Mouse (Mus musculus): Measurements from ENCODE around the gene Lrrc4. TPM values are rescaled to one million over a fixed set of nuclear protein-coding genes. Genes with fewer than 3 reads are reported as not detected.
A peak's percentile ranks its signal among the peaks of the same experiment; 100 is the strongest.

Gene Lrrc4
- polyA plus RNA-seq, 1 experiment from 2014 or later, result 6.7 TPM

DNA sequence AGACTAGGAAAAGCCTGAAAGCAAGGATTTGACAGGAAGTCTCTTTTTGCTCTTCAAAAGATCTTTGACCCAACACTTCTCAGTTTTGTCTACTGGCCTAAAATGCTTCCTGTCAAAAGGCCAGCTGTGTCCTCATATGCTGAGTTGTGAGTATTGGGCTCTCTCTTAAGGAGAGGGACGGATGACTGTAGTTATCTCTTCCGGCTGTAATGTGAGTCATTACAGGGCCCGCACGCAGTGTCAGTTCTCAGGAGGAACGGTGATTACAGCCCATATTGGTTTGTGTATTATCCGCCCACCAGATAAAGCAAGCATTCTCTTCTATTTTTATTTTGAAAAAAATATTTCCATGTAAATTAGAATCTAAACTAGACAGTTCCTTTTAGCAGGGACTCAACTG is 209.0 kb downstream of the Lrrc4 start:
- no peak for ATAC-seq
- H3K4me1 ChIP-seq (ENCODE audit: control insufficient read depth, insufficient read depth, low read length), result peaks cover 18% of the 10 kb centered on the region
- H3K36me3 ChIP-seq (ENCODE audit: control insufficient read depth, insufficient read depth, low read length), result no peaks in the 10 kb centered on the region
- 92% methylated on average over 6 of the region's 6 CpGs for WGBS
- no peak overlapping the region for H3K9ac ChIP-seq (ENCODE audit: low read depth, low read length)
- no peak overlapping the region for H3K4me2 ChIP-seq (ENCODE audit: low read length)
- H3K9me3 ChIP-seq (replicated peaks; ENCODE audit: control insufficient read depth, low read length, poor library complexity, severe bottlenecking), result no peaks in the 10 kb centered on the region
- H3K27ac ChIP-seq (ENCODE audit: low read length), result no peak overlapping the region
- no peak overlapping the region for H3K4me3 ChIP-seq (ENCODE audit: low read depth, low read length)
- no peaks in the 10 kb centered on the region for H3K27me3 ChIP-seq (ENCODE audit: control insufficient read depth, insufficient read depth, low read depth, low read length)

DNA sequence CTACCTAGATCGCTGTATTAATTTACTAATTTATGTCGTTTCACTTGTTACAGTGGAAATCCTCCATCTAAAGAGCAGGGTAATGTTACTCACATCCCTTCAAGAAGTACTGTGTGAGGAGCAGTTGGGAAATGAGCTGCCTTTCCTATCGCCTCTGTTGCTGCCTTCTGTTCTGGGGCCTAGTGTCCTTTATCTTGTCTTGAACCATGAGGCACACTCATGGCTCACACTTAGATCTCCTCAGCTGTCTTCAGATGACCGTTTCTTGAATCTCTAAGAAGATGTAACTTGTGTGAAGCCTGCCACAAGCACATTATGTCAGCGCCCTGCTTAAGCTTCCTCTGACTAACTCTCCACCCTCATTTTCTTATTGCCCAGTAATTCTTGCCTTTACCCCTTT is 209.6 kb downstream of the Lrrc4 start:
- H3K4me2 ChIP-seq (ENCODE audit: low read length), result no peak overlapping the region
- no peaks in the 10 kb centered on the region for H3K36me3 ChIP-seq (ENCODE audit: control insufficient read depth, insufficient read depth, low read length)
- no peak overlapping the region for H3K4me3 ChIP-seq (ENCODE audit: low read depth, low read length)
- no peaks in the 10 kb centered on the region for H3K27me3 ChIP-seq (ENCODE audit: control insufficient read depth, insufficient read depth, low read depth, low read length)
- no peak for ATAC-seq
- no peak overlapping the region for H3K27ac ChIP-seq (ENCODE audit: low read length)
- no peak overlapping the region for H3K9ac ChIP-seq (ENCODE audit: low read depth, low read length)
- H3K9me3 ChIP-seq (replicated peaks; ENCODE audit: control insufficient read depth, low read length, poor library complexity, severe bottlenecking), result no peaks in the 10 kb centered on the region
- peaks cover 18% of the 10 kb centered on the region for H3K4me1 ChIP-seq (ENCODE audit: control insufficient read depth, insufficient read depth, low read length)
- WGBS, result 94% methylated on average over 5 of the region's 5 CpGs

DNA sequence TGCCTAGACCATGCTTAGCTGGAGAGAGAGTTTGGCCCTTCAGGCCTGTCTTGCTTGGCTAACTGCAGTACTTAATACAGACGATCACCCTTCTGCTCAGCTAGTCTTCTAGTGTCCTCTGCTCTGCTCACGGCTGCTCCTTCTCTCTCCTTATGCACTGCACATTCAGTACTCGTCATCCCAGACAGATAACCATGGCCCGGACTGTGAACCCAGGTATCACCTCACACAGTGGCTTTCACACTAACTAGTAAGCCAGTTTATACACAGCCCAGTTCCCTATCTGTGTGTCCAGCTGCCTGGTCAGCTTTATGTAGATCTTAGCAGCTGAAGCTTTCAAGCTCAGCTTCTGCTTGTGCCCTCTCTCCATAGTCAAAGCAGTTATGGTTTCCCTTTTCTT is 210.1 kb downstream of the Lrrc4 start:
- no peak overlapping the region for H3K4me2 ChIP-seq (ENCODE audit: low read length)
- no peaks in the 10 kb centered on the region for H3K9me3 ChIP-seq (replicated peaks; ENCODE audit: control insufficient read depth, low read length, poor library complexity, severe bottlenecking)
- no peak overlapping the region for H3K4me3 ChIP-seq (ENCODE audit: low read depth, low read length)
- H3K9ac ChIP-seq (ENCODE audit: low read depth, low read length), result no peak overlapping the region
- H3K27ac ChIP-seq (ENCODE audit: low read length), result no peak overlapping the region
- no peaks in the 10 kb centered on the region for H3K36me3 ChIP-seq (ENCODE audit: control insufficient read depth, insufficient read depth, low read length)
- 87% methylated on average over 4 of the region's 4 CpGs for WGBS
- H3K27me3 ChIP-seq (ENCODE audit: control insufficient read depth, insufficient read depth, low read depth, low read length), result no peaks in the 10 kb centered on the region
- peaks cover 18% of the 10 kb centered on the region for H3K4me1 ChIP-seq (ENCODE audit: control insufficient read depth, insufficient read depth, low read length)
- no peak for ATAC-seq

DNA sequence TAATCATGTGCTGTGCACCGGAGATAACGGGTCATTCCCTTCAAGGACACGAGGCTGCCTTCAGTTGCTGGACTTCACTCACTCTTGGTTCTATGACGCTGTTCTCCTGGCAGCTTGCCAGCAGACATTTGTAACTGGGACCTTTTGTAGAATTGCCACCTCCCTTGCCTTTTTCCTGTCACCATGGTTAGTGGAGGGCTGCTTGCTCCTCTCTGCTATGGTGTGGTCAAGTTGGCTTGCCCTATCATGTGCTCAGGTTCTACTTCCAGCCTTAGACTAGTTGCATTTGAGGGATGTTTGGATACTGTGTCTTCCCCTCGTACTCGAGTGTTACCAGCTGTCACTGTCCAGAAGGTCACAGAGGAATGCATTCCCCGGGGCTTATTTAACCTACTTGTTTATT is 212.8 kb downstream of the Lrrc4 start:
- no peaks in the 10 kb centered on the region for H3K9me3 ChIP-seq (replicated peaks; ENCODE audit: control insufficient read depth, low read length, poor library complexity, severe bottlenecking)
- no peaks in the 10 kb centered on the region for H3K36me3 ChIP-seq (ENCODE audit: control insufficient read depth, insufficient read depth, low read length)
- no peak overlapping the region for H3K9ac ChIP-seq (ENCODE audit: low read depth, low read length)
- ATAC-seq, result peak; percentile 47; the same call in 1 of the 2 replicates
- H3K27me3 ChIP-seq (ENCODE audit: control insufficient read depth, insufficient read depth, low read depth, low read length), result no peaks in the 10 kb centered on the region
- H3K4me1 ChIP-seq (ENCODE audit: control insufficient read depth, insufficient read depth, low read length), result peaks cover 18% of the 10 kb centered on the region
- 42% methylated on average over 7 of the region's 7 CpGs for WGBS
- H3K27ac ChIP-seq (ENCODE audit: low read length), result no peak overlapping the region
- H3K4me3 ChIP-seq (ENCODE audit: low read depth, low read length), result no peak overlapping the region
- H3K4me2 ChIP-seq (ENCODE audit: low read length), result no peak overlapping the region

DNA sequence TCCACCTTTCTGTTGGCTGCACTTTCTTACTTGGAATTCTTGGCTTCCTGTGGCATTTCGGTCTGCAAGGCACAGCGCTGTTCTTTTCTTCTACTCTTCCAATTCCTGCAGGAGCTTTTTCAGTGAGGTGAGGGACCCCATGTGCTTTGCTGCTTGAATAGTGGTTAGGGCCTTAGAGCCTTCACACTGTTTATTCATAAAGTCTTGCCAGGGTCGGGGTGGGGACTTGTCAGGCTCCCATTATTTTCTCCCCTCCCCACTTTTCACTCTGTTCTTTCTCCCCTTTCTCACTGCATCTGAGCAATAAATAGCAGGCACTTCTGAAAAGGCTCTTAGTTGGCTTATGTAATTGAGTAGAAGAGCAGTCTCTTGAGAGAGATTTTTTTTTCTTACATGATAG is 213.2 kb downstream of the Lrrc4 start:
- WGBS, result 47% methylated on average over 3 of the region's 3 CpGs
- no peak overlapping the region for H3K4me2 ChIP-seq (ENCODE audit: low read length)
- H3K27ac ChIP-seq (ENCODE audit: low read length), result no peak overlapping the region
- H3K9me3 ChIP-seq (replicated peaks; ENCODE audit: control insufficient read depth, low read length, poor library complexity, severe bottlenecking), result no peaks in the 10 kb centered on the region
- no peak for ATAC-seq
- H3K9ac ChIP-seq (ENCODE audit: low read depth, low read length), result no peak overlapping the region
- no peaks in the 10 kb centered on the region for H3K36me3 ChIP-seq (ENCODE audit: control insufficient read depth, insufficient read depth, low read length)
- H3K4me1 ChIP-seq (ENCODE audit: control insufficient read depth, insufficient read depth, low read length), result peaks cover 18% of the 10 kb centered on the region
- no peak overlapping the region for H3K4me3 ChIP-seq (ENCODE audit: low read depth, low read length)
- H3K27me3 ChIP-seq (ENCODE audit: control insufficient read depth, insufficient read depth, low read depth, low read length), result no peaks in the 10 kb centered on the region

DNA sequence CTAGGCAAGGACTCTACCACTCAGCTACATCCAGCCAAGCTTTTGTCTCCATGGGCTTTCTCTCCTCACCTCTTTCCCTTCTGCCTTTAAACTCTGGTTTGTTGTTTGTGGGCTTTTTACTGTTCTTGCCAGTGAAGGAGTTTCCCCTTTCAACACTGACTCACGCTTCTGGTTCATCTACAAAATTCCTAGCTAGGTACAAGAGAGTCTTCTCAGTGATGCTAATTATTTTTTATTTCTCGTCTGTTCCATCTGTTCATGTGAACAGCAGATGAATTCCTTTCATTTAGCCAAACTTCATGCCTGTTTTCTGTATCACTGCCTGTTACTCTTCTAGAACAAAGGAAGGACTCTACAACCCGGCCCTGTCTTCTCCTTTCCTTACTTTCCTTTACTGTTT is 215.6 kb downstream of the Lrrc4 start:
- Histone ChIP-seq H3K4me1 (ENCODE audit: control insufficient read depth, insufficient read depth, low read length) (peaks cover 18% of the 10 kb centered on the region), H3K27ac (ENCODE audit: low read length) (no peak overlapping the region), H3K9me3 (replicated peaks; ENCODE audit: control insufficient read depth, low read length, poor library complexity, severe bottlenecking) (no peaks in the 10 kb centered on the region), H3K36me3 (ENCODE audit: control insufficient read depth, insufficient read depth, low read length) (no peaks in the 10 kb centered on the region), H3K27me3 (ENCODE audit: control insufficient read depth, insufficient read depth, low read depth, low read length) (no peaks in the 10 kb centered on the region), H3K4me2 (ENCODE audit: low read length) (no peak overlapping the region), H3K9ac (ENCODE audit: low read depth, low read length) (no peak overlapping the region), H3K4me3 (ENCODE audit: low read depth, low read length) (no peak overlapping the region)
- no peak for ATAC-seq
- 44% methylated on average over 3 of the region's 3 CpGs for WGBS

DNA sequence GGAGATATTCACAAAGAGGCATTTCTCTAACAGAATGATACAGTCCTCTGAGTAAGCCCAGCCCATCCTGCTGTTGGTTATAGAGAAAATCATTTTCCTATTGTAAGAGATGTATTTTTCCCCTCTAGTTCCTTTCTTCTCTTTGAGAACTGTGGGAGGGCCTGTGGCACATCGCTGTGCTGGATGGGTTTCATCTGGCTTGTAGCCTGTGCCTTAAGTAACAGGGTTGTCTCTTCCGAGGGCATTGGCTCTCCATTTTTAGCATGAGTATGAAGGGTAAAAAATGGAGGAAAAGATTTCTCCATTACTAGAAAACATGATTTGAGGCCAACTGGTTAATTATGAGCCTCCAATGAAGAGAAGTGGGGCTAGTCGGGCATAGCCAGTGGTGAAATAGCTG is 216.1 kb downstream of the Lrrc4 start:
- H3K4me1 ChIP-seq (ENCODE audit: control insufficient read depth, insufficient read depth, low read length), result peaks cover 18% of the 10 kb centered on the region
- no peak for ATAC-seq
- H3K9ac ChIP-seq (ENCODE audit: low read depth, low read length), result no peak overlapping the region
- 84% methylated on average over 3 of the region's 3 CpGs for WGBS
- H3K36me3 ChIP-seq (ENCODE audit: control insufficient read depth, insufficient read depth, low read length), result no peaks in the 10 kb centered on the region
- no peak overlapping the region for H3K4me3 ChIP-seq (ENCODE audit: low read depth, low read length)
- no peaks in the 10 kb centered on the region for H3K27me3 ChIP-seq (ENCODE audit: control insufficient read depth, insufficient read depth, low read depth, low read length)
- no peak overlapping the region for H3K4me2 ChIP-seq (ENCODE audit: low read length)
- H3K9me3 ChIP-seq (replicated peaks; ENCODE audit: control insufficient read depth, low read length, poor library complexity, severe bottlenecking), result no peaks in the 10 kb centered on the region
- no peak overlapping the region for H3K27ac ChIP-seq (ENCODE audit: low read length)

DNA sequence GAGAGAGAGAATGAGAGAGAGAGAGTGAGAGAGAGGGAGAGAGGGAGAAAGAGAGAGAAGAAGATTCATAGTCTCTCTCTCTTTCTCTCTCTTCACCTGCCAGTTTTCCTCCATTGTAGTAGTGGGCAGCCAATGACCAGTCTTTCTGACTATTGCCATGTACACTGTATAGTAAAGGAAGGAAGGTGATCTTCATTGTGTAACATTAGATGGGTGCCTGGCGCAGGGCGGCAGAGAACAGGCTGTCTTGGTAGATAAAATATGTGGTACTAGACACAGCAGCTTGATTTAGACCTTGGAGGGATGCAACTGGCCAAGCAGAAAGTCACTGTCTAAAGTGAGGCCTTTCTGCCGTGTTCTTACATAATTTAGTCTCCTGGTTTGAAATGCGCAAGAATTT is 216.7 kb downstream of the Lrrc4 start:
- Histone ChIP-seq H3K4me2 (ENCODE audit: low read length) (no peak overlapping the region), H3K36me3 (ENCODE audit: control insufficient read depth, insufficient read depth, low read length) (no peaks in the 10 kb centered on the region), H3K9me3 (replicated peaks; ENCODE audit: control insufficient read depth, low read length, poor library complexity, severe bottlenecking) (no peaks in the 10 kb centered on the region), H3K27me3 (ENCODE audit: control insufficient read depth, insufficient read depth, low read depth, low read length) (no peaks in the 10 kb centered on the region), H3K27ac (ENCODE audit: low read length) (no peak overlapping the region), H3K9ac (ENCODE audit: low read depth, low read length) (no peak overlapping the region), H3K4me1 (ENCODE audit: control insufficient read depth, insufficient read depth, low read length) (peaks cover 16% of the 10 kb centered on the region), H3K4me3 (ENCODE audit: low read depth, low read length) (no peak overlapping the region)
- 89% methylated on average over 4 of the region's 4 CpGs for WGBS
- ATAC-seq, result no peak

DNA sequence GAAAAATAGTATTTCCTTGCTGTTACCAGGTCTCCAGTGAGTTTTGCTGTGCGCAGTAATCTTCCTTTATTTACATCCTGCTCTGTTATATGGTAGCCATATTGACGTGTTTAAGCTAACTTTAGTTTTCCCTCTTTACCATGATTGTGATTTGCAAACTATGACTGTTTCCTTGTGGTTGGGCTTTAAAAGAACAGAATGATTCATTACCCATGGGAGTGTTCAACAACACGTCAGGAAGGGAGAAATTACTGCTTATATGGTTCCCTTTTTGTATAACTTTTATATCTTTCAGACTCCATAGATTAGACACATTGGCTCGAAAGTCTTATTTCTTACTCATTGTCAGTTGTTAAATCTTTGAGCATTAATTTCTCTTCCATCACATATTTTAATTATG is 218.1 kb downstream of the Lrrc4 start:
- no peak overlapping the region for H3K4me3 ChIP-seq (ENCODE audit: low read depth, low read length)
- H3K36me3 ChIP-seq (ENCODE audit: control insufficient read depth, insufficient read depth, low read length), result no peaks in the 10 kb centered on the region
- H3K27ac ChIP-seq (ENCODE audit: low read length), result no peak overlapping the region
- no peaks in the 10 kb centered on the region for H3K27me3 ChIP-seq (ENCODE audit: control insufficient read depth, insufficient read depth, low read depth, low read length)
- no peaks in the 10 kb centered on the region for H3K9me3 ChIP-seq (replicated peaks; ENCODE audit: control insufficient read depth, low read length, poor library complexity, severe bottlenecking)
- H3K4me2 ChIP-seq (ENCODE audit: low read length), result no peak overlapping the region
- H3K9ac ChIP-seq (ENCODE audit: low read depth, low read length), result no peak overlapping the region
- 86% methylated on average over 4 of the region's 4 CpGs for WGBS
- peaks cover 3% of the 10 kb centered on the region; the same call in 1 of the 2 replicates for H3K4me1 ChIP-seq (ENCODE audit: control insufficient read depth, insufficient read depth, low read length)
- ATAC-seq, result no peak

Measured in midbrain, embryonic 16.5 days (tissue).